Mouse (Mus musculus): ENCODE data around the gene Tars2.
"Not testable (repeated sequence)": the region's sequence is repeated elsewhere in the genome, so short reads cannot be mapped to it uniquely, and the experiment has no call there.

Gene Tars2

GRCm38 (mm10) chr3:95760106-95760505, at the start of gene Tars2:
Gene Tars2 (minus strand): TSS chr3:95760206.
- in situ Hi-C loops (cut with MboI, MseI) = no loop called here

- in situ Hi-C loops (cut with MboI, MseI) = no loop called here
Measured at GRCm38 (mm10) chr3:95808384-95808783, 48.4 kb upstream of the Tars2 start.

DNA sequence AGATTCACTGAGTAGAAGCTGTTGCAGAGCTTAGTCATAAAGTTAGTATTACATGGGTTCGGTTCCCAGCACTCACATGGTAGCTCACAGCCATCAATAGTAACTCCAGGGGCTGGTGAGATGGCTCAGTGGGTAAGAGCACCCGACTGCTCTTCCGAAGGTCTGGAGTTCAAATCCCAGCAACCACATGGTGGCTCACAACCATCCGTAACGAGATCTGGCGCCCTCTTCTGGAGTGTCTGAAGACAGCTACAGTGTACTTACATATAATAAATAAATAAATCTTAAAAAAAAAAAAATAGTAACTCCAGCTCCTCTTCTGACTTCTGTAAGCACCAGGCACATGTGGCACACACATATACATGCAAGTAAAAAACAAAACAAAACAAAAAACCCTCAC, 47.6 kb upstream of the Tars2 start:
- in situ Hi-C loops (cut with MboI, MseI) = not testable (repeated sequence)

DNA sequence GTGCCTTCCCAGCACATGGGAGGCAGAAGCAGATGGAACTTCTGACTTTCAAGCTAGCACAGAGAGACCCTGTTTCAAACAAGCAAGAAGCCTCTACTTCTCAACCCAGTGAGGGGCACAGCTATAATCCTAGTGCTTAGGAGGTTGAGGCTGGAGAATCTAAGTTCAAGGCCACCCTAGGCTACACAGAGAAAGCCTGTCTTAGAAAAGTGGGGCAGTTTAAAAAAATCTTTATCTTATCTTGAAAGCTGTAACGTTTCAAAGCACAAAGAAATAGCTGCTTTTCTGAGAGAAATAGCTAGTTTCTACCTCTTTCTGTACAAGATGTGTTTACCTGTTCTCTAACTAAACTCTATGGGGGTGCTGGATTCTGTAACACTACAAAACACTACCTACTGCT, 46.7 kb upstream of the Tars2 start:
- in situ Hi-C loops (cut with MboI, MseI) = no loop called here

DNA sequence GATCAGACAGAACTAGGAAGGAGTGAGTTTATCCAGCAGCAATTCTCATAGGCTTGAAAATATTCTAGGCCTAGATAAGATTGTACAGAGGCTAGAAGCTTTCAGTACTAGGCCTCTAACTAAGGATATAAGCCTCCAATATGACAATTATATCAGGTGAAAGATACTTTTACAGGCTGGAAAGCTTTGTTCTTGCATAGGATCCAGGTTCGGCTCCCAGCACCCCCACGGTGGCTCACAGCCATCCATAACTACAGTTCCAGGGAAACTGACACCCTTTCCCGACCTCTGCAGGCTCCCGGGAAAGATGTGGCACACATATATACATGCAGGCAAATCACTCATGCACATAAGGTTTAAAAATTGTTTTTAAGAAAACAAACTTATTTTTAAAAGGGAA, 43.8 kb upstream of the Tars2 start:
- in situ Hi-C loops (cut with MboI, MseI) = no loop called here

DNA sequence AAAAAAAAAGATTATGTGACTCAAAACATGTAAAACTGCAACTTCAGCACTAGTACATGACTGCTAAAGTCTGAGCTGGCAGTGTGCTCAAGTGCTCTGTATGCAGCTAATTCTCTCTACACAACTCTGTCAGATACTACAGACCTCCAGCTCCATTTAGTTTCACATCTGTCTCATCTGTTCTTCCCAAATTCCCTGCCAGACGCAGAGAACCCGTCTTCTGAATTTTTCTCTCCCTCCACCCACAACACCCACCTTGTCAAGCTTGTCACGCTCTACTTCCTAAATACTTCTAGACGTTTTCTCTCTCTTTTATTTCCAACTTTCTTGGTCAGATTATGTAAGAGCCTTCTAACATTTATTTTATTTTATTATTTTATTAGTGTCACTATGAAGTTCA, 38.8 kb upstream of the Tars2 start:
- in situ Hi-C loops (cut with MboI, MseI) = no loop called here

DNA sequence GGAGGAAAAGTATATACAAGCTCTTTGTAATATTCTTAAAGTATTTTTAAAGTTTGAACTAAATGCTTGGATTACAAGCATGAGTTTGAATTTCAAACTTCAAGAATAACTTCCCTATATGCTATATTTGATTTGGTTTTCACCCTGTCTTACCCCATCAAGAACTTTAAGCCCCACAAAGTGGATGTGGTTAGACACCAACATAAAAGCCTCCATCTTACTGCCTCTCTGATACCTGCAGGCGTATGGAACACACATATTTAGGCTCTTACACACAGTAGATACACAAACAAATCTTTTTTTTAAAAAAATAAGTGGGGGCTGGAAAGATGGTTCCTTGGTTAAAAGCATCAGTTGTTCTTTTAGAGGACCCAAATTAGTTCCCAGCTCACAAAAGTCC, 34.3 kb upstream of the Tars2 start:
- in situ Hi-C loops (cut with MboI, MseI) = no loop called here

- in situ Hi-C loops (cut with MboI, MseI) = no loop called here
Measured at GRCm38 (mm10) chr3:95793662-95794061, 33.7 kb upstream of the Tars2 start.

DNA sequence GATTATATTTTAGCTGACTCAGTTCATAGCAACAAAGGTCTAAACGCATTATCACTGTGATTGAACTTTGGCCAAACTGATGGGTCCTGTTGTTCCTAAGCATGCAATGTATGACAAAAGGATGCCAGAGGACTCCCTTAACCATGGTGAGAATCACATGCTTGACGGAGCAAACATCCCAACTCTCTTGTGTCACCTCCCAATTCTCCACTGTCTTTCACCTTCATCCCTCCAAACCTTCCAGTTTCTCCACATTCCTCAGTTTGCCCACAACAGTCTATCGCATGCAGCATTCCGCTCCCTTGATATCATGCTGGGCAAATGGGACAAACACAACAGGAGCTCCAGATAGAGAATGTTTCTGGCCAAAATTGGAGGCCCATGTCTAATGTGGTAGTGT, 25.5 kb upstream of the Tars2 start:
- in situ Hi-C loops (cut with MboI, MseI) = no loop called here

DNA sequence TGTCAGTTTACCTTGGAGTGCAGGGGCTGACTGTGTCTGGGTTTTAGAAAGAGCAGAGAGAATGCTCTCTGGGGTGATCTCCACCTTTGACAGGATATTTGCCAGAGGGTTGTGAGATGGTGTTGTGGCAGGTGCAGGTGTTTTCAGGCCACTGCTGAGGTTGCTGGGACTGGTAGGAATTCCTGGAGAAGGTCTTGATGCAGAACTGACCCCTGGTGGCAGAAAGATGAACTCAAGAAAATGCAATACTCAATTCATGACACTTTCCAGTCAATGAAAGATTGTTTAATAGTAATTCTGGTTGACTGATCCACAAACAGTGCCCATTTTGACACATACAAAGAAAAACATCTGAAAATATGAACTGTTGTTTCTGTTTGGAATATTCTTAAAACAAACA, 12.0 kb upstream of the Tars2 start:
- in situ Hi-C loops (cut with MboI, MseI) = no loop called here

- in situ Hi-C loops (cut with MboI, MseI) = no loop called here
Measured at GRCm38 (mm10) chr3:95765534-95765933, 5.5 kb upstream of the Tars2 start.

DNA sequence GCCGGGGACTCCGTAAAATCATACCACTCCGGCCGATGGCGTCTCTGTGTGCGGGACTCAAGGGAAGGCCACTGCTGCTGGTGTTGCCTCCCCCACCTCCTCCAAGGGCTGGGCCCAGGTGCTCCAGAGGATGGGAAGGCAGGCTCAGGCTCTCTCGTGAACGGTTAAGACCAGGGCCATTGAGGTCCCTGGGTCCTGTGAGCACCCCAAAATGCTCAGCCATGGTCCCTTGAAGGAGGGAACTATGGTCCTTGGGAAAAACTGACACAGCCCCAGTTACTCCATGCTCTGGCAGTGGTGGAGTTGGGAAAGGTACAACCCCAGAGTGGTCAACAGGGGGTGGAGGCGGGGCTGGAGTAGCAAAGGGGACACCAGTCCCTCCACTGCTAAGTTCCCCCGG, 3.8 kb upstream of the Tars2 start:
- in situ Hi-C loops (cut with MboI, MseI) = no loop called here

GRCm38 (mm10) chr3:95762961-95763360, 3.0 kb upstream of the Tars2 start:
- in situ Hi-C loops (cut with MboI, MseI) = no loop called here

GRCm38 (mm10) chr3:95761771-95762170, 1.8 kb upstream of the Tars2 start:
- in situ Hi-C loops (cut with MboI, MseI) = no loop called here

DNA sequence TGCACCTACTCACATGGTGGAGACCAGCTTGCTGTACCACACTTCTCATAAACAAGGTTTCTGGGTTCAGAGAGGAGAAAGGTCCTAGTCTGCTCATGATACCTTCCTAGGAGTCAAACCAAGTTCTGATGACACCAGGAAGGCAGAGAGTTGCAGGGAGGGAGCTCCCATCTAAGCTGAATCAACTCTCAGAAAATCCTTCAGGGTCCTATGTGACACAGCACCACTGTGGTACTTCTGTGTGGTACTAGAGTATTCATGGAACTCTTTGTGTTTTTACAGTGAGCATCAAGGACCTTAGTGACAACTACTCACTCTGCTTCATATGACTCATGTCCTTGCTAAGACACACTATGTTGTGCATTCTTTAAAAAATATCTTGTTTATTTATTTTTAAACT, 650 bp upstream of the Tars2 start:
- in situ Hi-C loops (cut with MboI, MseI) = no loop called here

DNA sequence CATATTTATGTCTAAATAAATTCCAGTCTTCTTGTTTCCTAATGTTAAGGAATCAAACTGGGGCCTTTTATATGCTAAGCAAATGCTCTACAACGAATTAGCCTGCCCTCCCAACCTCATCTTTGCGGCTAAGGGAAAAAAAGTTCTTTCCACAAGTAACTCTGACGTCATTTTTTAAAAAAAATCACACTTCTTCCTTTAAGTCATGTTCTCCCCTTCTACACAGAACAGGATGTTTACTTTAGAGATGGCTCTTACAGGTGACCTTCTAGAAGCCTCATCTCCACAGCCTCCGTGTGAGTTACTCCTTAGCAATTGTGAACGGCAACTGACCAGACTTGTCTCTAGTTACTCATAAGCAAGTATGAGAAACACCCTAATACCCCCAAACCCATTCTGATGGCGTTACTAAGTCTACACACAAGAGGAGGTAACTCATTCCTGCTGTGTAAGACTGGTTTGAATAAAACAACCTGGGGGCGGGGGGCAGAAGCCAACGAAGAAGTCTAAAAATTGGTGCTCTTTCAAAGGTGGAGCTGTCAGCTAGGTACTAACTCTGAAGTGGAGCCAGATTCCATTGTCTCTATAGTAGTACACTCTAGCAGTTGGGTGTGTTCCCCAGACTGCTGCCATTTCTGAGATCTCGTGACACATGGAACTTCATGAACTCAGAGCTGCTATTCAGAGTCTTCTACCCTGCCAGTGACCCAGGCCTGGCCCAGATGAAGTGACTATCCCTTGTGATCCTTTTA, 1.4 kb downstream of the Tars2 start:
- in situ Hi-C loops (cut with MboI, MseI) = no loop called here

DNA sequence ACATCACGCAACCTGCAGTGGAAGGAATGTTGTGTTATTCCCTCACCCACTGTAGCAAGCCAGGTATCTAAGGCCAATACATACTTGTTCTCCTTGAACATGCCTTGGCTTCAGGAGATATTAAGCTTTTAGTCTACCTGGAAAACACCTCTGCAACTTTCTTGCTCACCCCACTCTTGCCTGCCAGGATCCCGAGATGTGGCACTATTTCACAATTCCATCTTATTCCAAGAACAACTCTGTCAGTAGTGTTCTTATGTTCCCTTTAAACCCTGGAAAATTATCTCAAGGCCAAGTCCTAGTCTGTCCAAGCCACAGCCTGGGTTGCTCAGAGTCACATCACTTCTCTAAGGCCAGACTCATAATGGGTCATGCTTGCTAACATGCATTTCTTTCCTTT, 3.2 kb downstream of the Tars2 start:
- in situ Hi-C loops (cut with MboI, MseI) = no loop called here

DNA sequence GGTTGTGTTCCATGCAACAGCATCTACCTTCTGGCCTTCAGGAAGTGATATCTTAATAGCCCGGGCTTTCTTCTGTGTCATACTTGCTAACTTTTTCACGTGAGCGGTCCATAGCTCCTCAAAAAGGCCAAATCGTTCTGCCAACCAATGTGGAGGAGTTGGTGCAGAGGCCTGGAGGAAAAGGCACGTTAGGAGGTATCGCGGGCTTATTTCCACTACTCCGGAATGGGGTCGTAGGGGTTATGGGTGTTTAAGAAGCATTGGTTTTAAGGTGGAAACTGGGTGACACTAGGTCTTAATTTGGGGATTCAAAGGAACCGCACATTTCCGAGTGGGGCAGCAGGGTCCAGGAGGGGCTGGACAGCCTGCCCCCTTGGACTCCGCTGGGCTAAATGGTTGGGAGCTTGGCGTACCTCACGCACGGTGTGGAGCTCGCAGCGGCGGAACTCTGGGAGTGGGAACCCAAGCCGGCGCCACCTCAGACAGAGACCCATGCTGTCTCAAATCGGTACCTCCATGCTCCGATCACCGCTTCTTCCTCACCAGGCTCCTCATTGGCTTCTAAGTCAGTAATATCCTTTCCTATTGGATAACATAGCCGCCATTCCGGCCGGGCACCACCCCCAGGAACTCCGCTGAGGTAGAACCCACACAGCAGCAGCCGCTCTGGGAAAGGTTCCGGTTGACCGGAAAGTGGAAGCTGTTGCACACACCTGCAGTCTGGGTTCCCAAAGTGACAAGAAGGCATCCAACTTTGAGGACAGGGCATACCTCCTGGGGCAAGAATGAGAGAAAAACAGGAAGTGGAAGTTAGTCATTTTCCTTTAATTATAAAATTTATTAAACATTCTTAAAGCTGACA, 5.4 kb downstream of the Tars2 start:
- in situ Hi-C loops (cut with MboI, MseI) = no loop called here

GRCm38 (mm10) chr3:95752935-95753334, 7.1 kb downstream of the Tars2 start:
- in situ Hi-C loops (cut with MboI, MseI) = no loop called here

DNA sequence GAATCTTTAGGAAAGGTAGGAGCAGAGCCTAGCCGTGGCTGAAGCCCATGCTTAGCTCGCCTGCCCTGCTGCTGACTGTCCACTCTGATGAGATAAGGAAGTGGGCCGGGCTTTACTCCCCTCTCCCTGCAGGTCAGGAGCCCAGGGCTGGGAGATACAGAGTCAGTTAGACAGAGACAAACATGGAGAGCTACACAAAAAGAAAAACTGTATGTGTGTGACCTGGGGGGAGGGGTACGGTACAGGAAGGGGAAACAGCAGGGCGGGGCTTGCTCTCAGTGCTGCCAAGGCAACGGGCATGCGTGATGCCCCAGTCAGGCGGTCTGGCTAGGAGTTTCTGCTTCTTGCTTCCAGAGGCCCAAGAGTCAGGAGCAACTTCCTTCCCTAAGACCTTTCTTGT, 19.6 kb downstream of the Tars2 start:
- in situ Hi-C loops (cut with MboI, MseI) = no loop called here

- in situ Hi-C loops (cut with MboI, MseI) = no loop called here
Measured at GRCm38 (mm10) chr3:95739353-95740104, 20.5 kb downstream of the Tars2 start, which contains the start of gene Ecm1. Gene Ecm1 (minus strand): TSS chr3:95739569.

GRCm38 (mm10) chr3:95735071-95735670, 24.8 kb downstream of the Tars2 start:
- in situ Hi-C loops (cut with MboI, MseI) = no loop called here

Data from T-helper 2 cell (primary cell).